Mouse (Mus musculus) embryonic fibroblast, embryonic 13.5 days (primary cell): ENCODE results near the gene Stat3.

Experiments
- CTCF ChIP-seq: IDR thresholded peaks from 2 replicates; pipeline ENCODE4 v1.5.1; 2011; ENCODE audit warnings: mild to moderate bottlenecking, control low read depth, low read length, moderate library complexity, borderline replicate concordance; ENCODE audit not compliant: insufficient read depth
- POLR2A ChIP-seq: IDR thresholded peaks from 2 replicates; pipeline ENCODE4 v1.6.1; 2011; ENCODE audit warnings: low read depth, mild to moderate bottlenecking, control low read depth, low read length, moderate library complexity

GRCm38 (mm10) chr11:100859579-100860075 is 79.7 kb downstream of the Stat3 start:
- TF ChIP-seq CTCF: no peak
- TF ChIP-seq POLR2A: no peak
